Mouse (Mus musculus) liver, embryonic 14.5 days (tissue): Measurements from ENCODE around the gene Lpp. TPM values are rescaled to one million over a fixed set of nuclear protein-coding genes. Genes with fewer than 3 reads are reported as not detected.

ENCODE experiments used
- ATAC-seq: fragments of 200-750 bp; cut with Nextera tagmentation; 2 replicates; pipeline ENCODE4 v1.8.0; 2017; ENCODE audit warnings: moderate number of reproducible peaks, mild to moderate bottlenecking, moderate library complexity; ENCODE audit not compliant: insufficient read depth
- DNase-seq, 3 experiments: peaks; one replicate each; pipeline ENCODE4 v3.0.0-alpha.2; 2012 to 2013; ENCODE audit warnings: low read depth in 3 of 3, low spot score in 3 of 3
- H3K27ac ChIP-seq: fragments of 300-500 bp; sonication (generic); 2 replicates; pipeline ENCODE4 v1.5.1; 2014; ENCODE audit warnings: moderate library complexity, mild to moderate bottlenecking, control low read depth, inconsistent platforms
- H3K27me3 ChIP-seq: fragments of 300-500 bp; sonication (generic); 2 replicates; pipeline ENCODE4 v1.6.1; 2014; ENCODE audit warnings: mild to moderate bottlenecking, low read length, moderate library complexity; ENCODE audit not compliant: control insufficient read depth, insufficient read depth
- H3K36me3 ChIP-seq: fragments of 300-500 bp; sonication (generic); replicated peaks from 2 replicates; pipeline ENCODE4 v1.6.1; 2014; ENCODE audit warnings: low read depth; ENCODE audit not compliant: control insufficient read depth, insufficient read depth
- H3K4me1 ChIP-seq, 2 experiments: fragments of 200-500 bp in 1 of 2; fragments of 300-500 bp in 1 of 2; sonication (generic) in 1 of 2; replicated peaks; 2 replicates each; pipeline ENCODE4 v1.6.1; 2012 to 2014; ENCODE audit warnings: antibody characterized with exemption in 1 of 2, inconsistent platforms in 1 of 2, low read length in 1 of 2; ENCODE audit not compliant: control insufficient read depth in 2 of 2, insufficient read depth in 2 of 2
- H3K4me2 ChIP-seq: fragments of 300-500 bp; sonication (generic); 2 replicates; pipeline ENCODE4 v1.6.1; 2014; ENCODE audit warnings: low read depth, mild to moderate bottlenecking, control low read depth, moderate library complexity
- H3K4me3 ChIP-seq, 2 experiments: fragments of 200-500 bp in 1 of 2; fragments of 300-500 bp in 1 of 2; sonication (generic) in 1 of 2; 2 replicates each; pipeline ENCODE4 v1.5.1; 2012 to 2014; ENCODE audit warnings: low read depth in 2 of 2, low read length in 2 of 2, mild to moderate bottlenecking in 2 of 2, control low read depth in 1 of 2, inconsistent platforms in 1 of 2, moderate library complexity in 1 of 2; ENCODE audit not compliant: insufficient read depth in 1 of 2
- H3K9ac ChIP-seq: fragments of 300-500 bp; sonication (generic); replicated peaks from 2 replicates; pipeline ENCODE4 v1.6.1; 2014; ENCODE audit warnings: mild to moderate bottlenecking, control low read depth, moderate library complexity
- H3K9me3 ChIP-seq: fragments of 300-500 bp; sonication (generic); 2 replicates; pipeline ENCODE4 v1.6.1; 2016; ENCODE audit warnings: low read length, mixed read lengths; ENCODE audit not compliant: control insufficient read depth
- CTCF ChIP-seq: IDR thresholded peaks from 2 replicates; pipeline ENCODE4 v1.5.1; 2016; ENCODE audit warnings: antibody characterized with exemption, low read depth, control low read depth
- EP300 ChIP-seq: IDR thresholded peaks from 2 replicates; pipeline ENCODE4 v1.6.1; 2016; ENCODE audit warnings: antibody characterized with exemption, low read depth
- WGBS: fragments of 180-500 bp; shearing (Covaris S2); extraction: QIAGEN DNeasy Blood & Tissue Kit; methylation state at CpG from one replicate; pipeline ENCODE4 v1.1.7; 2014; ENCODE audit not compliant: insufficient replicate concordance; 5-methylcytosine and 5-hydroxymethylcytosine counted together
- polyA plus RNA-seq, 2 experiments: library from polyadenylated mRNA; depleted of rRNA in 1 of 2; stranded (reverse) in 1 of 2; unstranded in 1 of 2; fragments of >200 nt; fragmentation: Nextera tagmentation in 1 of 2; extraction: Ambion mirVana in 1 of 2; gene quantifications; 2 replicates each; pipeline versions ENCODE4 v1.2.1 to v1.2.3; 2012 to 2014

The Lpp gene
- polyA plus RNA-seq, 2 experiments: 1.4 to 4.3 TPM

GRCm38 (mm10) chr16:24902111-24902510 is 508.8 kb downstream of the Lpp start:
- 48% methylated on average over 1 of the region's 1 CpGs for WGBS
- no peak for DNase-seq

GRCm38 (mm10) chr16:24908926-24909325 is 515.6 kb downstream of the Lpp start:
- no peak overlapping the region for H3K27ac ChIP-seq
- no peak for ATAC-seq
- WGBS: 60% methylated on average over 1 of the region's 1 CpGs

More at GRCm38 (mm10) chr16:24902111-24902510, 508.8 kb downstream of the Lpp start:
- no peak overlapping the region for H3K9ac ChIP-seq
- peaks cover 0 to 10% of the 10 kb centered on the region in 2 experiments; a peak in 2 of 4 replicates for H3K4me1 ChIP-seq
- H3K27ac ChIP-seq: no peak overlapping the region
- TF ChIP-seq EP300 (no peak), CTCF (no peak)
- no peak overlapping the region for H3K4me3 ChIP-seq
- no peaks in the 10 kb centered on the region for H3K27me3 ChIP-seq
- ATAC-seq: no peak
- H3K36me3 ChIP-seq: no peaks in the 10 kb centered on the region
- H3K4me2 ChIP-seq: no peak overlapping the region
- H3K9me3 ChIP-seq: no peaks in the 10 kb centered on the region

GRCm38 (mm10) chr16:24910321-24910720 is 517.0 kb downstream of the Lpp start:
- Histone ChIP-seq H3K36me3 (no peaks in the 10 kb centered on the region), H3K4me3 (no peak overlapping the region), H3K9me3 (no peaks in the 10 kb centered on the region), H3K27me3 (no peaks in the 10 kb centered on the region), H3K27ac (no peak overlapping the region), H3K9ac (no peak overlapping the region), H3K4me1 (0 out of 4 replicates have a peak, but pooled peaks cover 0 to 4% of the 10 kb centered on the region in 2 experiments), H3K4me2 (no peak overlapping the region)
- DNase-seq (no peak), ATAC-seq (no peak)
- TF ChIP-seq CTCF (no peak), EP300 (no peak)
- 55% methylated on average over 6 of the region's 6 CpGs for WGBS

More at GRCm38 (mm10) chr16:24908926-24909325, 515.6 kb downstream of the Lpp start:
- Histone ChIP-seq H3K9me3 (no peaks in the 10 kb centered on the region), H3K36me3 (no peaks in the 10 kb centered on the region), H3K4me2 (no peak overlapping the region), H3K4me3 (no peak overlapping the region), H3K9ac (no peak overlapping the region), H3K4me1 (0 out of 4 replicates have a peak, but pooled peaks cover 0 to 4% of the 10 kb centered on the region in 2 experiments), H3K27me3 (no peaks in the 10 kb centered on the region)
- DNase-seq: no peak
- TF ChIP-seq CTCF: no peak
- no peak for TF ChIP-seq EP300

- TF ChIP-seq CTCF (peak; percentile 14; the same call in 1 of the 2 replicates), EP300 (no peak)
- no peak overlapping the region for H3K27ac ChIP-seq
- WGBS: 31% methylated on average over 3 of the region's 3 CpGs
Observed at GRCm38 (mm10) chr16:24910834-24911233, 517.5 kb downstream of the Lpp start.

GRCm38 (mm10) chr16:24912381-24912780 is 519.1 kb downstream of the Lpp start:
- Histone ChIP-seq H3K4me2 (no peak overlapping the region), H3K36me3 (no peaks in the 10 kb centered on the region), H3K9ac (no peak overlapping the region), H3K4me1 (0 out of 4 replicates have a peak, but pooled peaks cover 0 to 4% of the 10 kb centered on the region in 2 experiments), H3K27me3 (no peaks in the 10 kb centered on the region), H3K4me3 (no peak overlapping the region), H3K27ac (no peak overlapping the region), H3K9me3 (no peaks in the 10 kb centered on the region)
- TF ChIP-seq EP300 (no peak), CTCF (no peak)
- 56% methylated on average over 1 of the region's 1 CpGs for WGBS
- ATAC-seq (no peak), DNase-seq (no peak)

More at GRCm38 (mm10) chr16:24910834-24911233, 517.5 kb downstream of the Lpp start:
- Histone ChIP-seq H3K4me1 (0 out of 4 replicates have a peak, but pooled peaks cover 0 to 4% of the 10 kb centered on the region in 2 experiments), H3K4me3 (no peak overlapping the region), H3K9ac (no peak overlapping the region), H3K4me2 (no peak overlapping the region), H3K36me3 (no peaks in the 10 kb centered on the region), H3K9me3 (no peaks in the 10 kb centered on the region), H3K27me3 (no peaks in the 10 kb centered on the region)
- DNase-seq (no peak), ATAC-seq (no peak)
